Mouse (Mus musculus) thymus, postnatal 25 days (tissue): ENCODE measurements at regions not wholly inside any gene's neighbourhood (a gene's known extent, or its start where the extent isn't known, plus 50 kb on each side); places are given as distances from the start of the nearest gene placed in this dataset.
A peak's percentile ranks its signal among the peaks of the same experiment; 100 is the strongest.
"Not testable (repeated sequence)": the region's sequence is repeated elsewhere in the genome, so short reads cannot be mapped to it uniquely, and the experiment has no call there.

Experiments
- DNase-seq: peaks from one replicate; pipeline ENCODE4 v3.0.0; 2022

- DNase-seq: no peak
Measured at GRCm38 (mm10) chr9:104496220-104496619, 50.9 kb upstream of the Cpne4 start.

GRCm38 (mm10) chr9:104490696-104491095 is 56.4 kb upstream of the Cpne4 start:
- no peak for DNase-seq

- DNase-seq: no peak
Measured at GRCm38 (mm10) chr9:104489383-104489782, 57.7 kb upstream of the Cpne4 start.

- DNase-seq: no peak
Measured at GRCm38 (mm10) chr9:104482440-104482839, 64.6 kb upstream of the Cpne4 start.

- DNase-seq: no peak
Measured at GRCm38 (mm10) chr9:104480683-104481082, 66.4 kb upstream of the Cpne4 start.

- DNase-seq: no peak
Measured at GRCm38 (mm10) chr9:104474831-104475230, 72.3 kb upstream of the Cpne4 start.

- DNase-seq: no peak
Measured at GRCm38 (mm10) chr9:104467238-104467637, 79.8 kb upstream of the Cpne4 start.

- no peak for DNase-seq
Measured at GRCm38 (mm10) chr9:104463701-104464100, 83.4 kb upstream of the Cpne4 start.

GRCm38 (mm10) chr9:104460133-104460532 is 87.0 kb upstream of the Cpne4 start:
- no peak for DNase-seq

- DNase-seq: no peak
Measured at GRCm38 (mm10) chr9:104457635-104458034, 89.5 kb upstream of the Cpne4 start.

GRCm38 (mm10) chr9:104448577-104449165 is 98.4 kb upstream of the Cpne4 start:
- no peak for DNase-seq

GRCm38 (mm10) chr9:104444906-104445305 is 102.2 kb upstream of the Cpne4 start:
- DNase-seq: peak; percentile 27

- DNase-seq: no peak
Measured at GRCm38 (mm10) chr9:104443236-104443635, 103.8 kb upstream of the Cpne4 start.

GRCm38 (mm10) chr9:104413021-104413420 is 75.5 kb upstream of the Acpp start:
- no peak for DNase-seq

GRCm38 (mm10) chr9:104410211-104410610 is 72.7 kb upstream of the Acpp start:
- DNase-seq: peak; percentile 11

- DNase-seq: no peak
Measured at GRCm38 (mm10) chr9:104409381-104409780, 71.8 kb upstream of the Acpp start.

GRCm38 (mm10) chr9:104408571-104409294 is 71.2 kb upstream of the Acpp start:
- no peak for DNase-seq

- DNase-seq: no peak
Measured at GRCm38 (mm10) chr9:104407559-104408376, 70.2 kb upstream of the Acpp start.

- DNase-seq: no peak
Measured at GRCm38 (mm10) chr9:104407011-104407410, 69.5 kb upstream of the Acpp start.

- no peak for DNase-seq
Measured at GRCm38 (mm10) chr9:104406491-104406890, 68.9 kb upstream of the Acpp start.

- DNase-seq: no peak
Measured at GRCm38 (mm10) chr9:104403863-104404262, 66.3 kb upstream of the Acpp start.

- DNase-seq: no peak
Measured at GRCm38 (mm10) chr9:104401673-104402072, 64.1 kb upstream of the Acpp start.

- no peak for DNase-seq
Measured at GRCm38 (mm10) chr9:104399927-104400326, 62.4 kb upstream of the Acpp start.

GRCm38 (mm10) chr9:104398484-104398883 is 60.9 kb upstream of the Acpp start:
- not testable (repeated sequence) for DNase-seq
